Mouse (Mus musculus) kidney, embryonic 16.5 days (tissue): ENCODE measurements around the gene Ezh1. TPM values are rescaled to one million over a fixed set of nuclear protein-coding genes. Genes with fewer than 3 reads are reported as not detected.
A peak's percentile ranks its signal among the peaks of the same experiment; 100 is the strongest.

Source experiments
- ATAC-seq: fragments of 200-750 bp; cut with Nextera tagmentation; 2 replicates; pipeline ENCODE4 v1.8.0; 2017; ENCODE audit warnings: moderate TSS enrichment; ENCODE audit not compliant: low FRiP score, low TSS enrichment
- H3K27ac ChIP-seq: fragments of 300-500 bp; sonication (generic); 2 replicates; pipeline ENCODE4 v1.5.1; 2014; ENCODE audit warnings: low read length
- H3K27me3 ChIP-seq: fragments of 300-500 bp; sonication (generic); 2 replicates; pipeline ENCODE4 v1.6.1; 2014; ENCODE audit warnings: low read length, control low read depth, mixed read lengths; ENCODE audit not compliant: insufficient read depth
- H3K36me3 ChIP-seq: fragments of 300-500 bp; sonication (generic); 2 replicates; pipeline ENCODE4 v1.6.1; 2014; ENCODE audit warnings: low read length, control low read depth, mixed read lengths; ENCODE audit not compliant: insufficient read depth
- H3K4me1 ChIP-seq: fragments of 300-500 bp; sonication (generic); 2 replicates; pipeline ENCODE4 v1.6.1; 2014; ENCODE audit warnings: low read length, control low read depth, mixed read lengths; ENCODE audit not compliant: insufficient read depth
- H3K4me2 ChIP-seq: fragments of 300-500 bp; sonication (generic); replicated peaks from 2 replicates; pipeline ENCODE4 v1.6.1; 2014; ENCODE audit warnings: low read depth, low read length
- H3K4me3 ChIP-seq: fragments of 300-500 bp; sonication (generic); 2 replicates; pipeline ENCODE4 v1.5.1; 2014; ENCODE audit warnings: mild to moderate bottlenecking, low read length
- H3K9ac ChIP-seq: fragments of 300-500 bp; sonication (generic); replicated peaks from 2 replicates; pipeline ENCODE4 v1.6.1; 2014; ENCODE audit warnings: low read length
- H3K9me3 ChIP-seq: fragments of 300-500 bp; sonication (generic); 2 replicates; pipeline ENCODE4 v1.6.1; 2016; ENCODE audit warnings: low read length, control low read depth
- WGBS: fragments of 180-500 bp; shearing (Covaris S2); extraction: QIAGEN DNeasy Blood & Tissue Kit; methylation state at CpG from one replicate; pipeline ENCODE4 v1.1.7; 2014; 5-methylcytosine and 5-hydroxymethylcytosine counted together
- polyA plus RNA-seq: library from polyadenylated mRNA; unstranded; fragments of >200 nt; fragmentation: Nextera tagmentation; extraction: Ambion mirVana; gene quantifications from 2 replicates; pipeline ENCODE4 v1.2.1, GENCODE M21; 2015

The Ezh1 gene
- polyA plus RNA-seq, 1 experiment from 2014 or later, result 25.1 TPM

GRCm38 (mm10) chr11:101172434-101172815 lies 53.8 kb downstream of the Ezh1 start:
- ATAC-seq, result no peak
- Histone ChIP-seq H3K9ac (peak overlapping the region; percentile 75), H3K27me3 (peaks cover 27% of the 10 kb centered on the region), H3K4me3 (peak overlapping the region; percentile 77), H3K36me3 (peaks cover 4% of the 10 kb centered on the region), H3K4me2 (peak overlapping the region; percentile 96), H3K27ac (peak overlapping the region; percentile 94), H3K9me3 (no peaks in the 10 kb centered on the region), H3K4me1 (peaks cover 79% of the 10 kb centered on the region)
- WGBS, result 5% methylated on average over 5 of the region's 5 CpGs

- Histone ChIP-seq H3K27ac (peak overlapping the region; percentile 94), H3K4me2 (peak overlapping the region; percentile 96), H3K4me3 (peak overlapping the region; percentile 77), H3K9ac (peak overlapping the region; percentile 75), H3K27me3 (peaks cover 27% of the 10 kb centered on the region), H3K4me1 (peaks cover 73% of the 10 kb centered on the region), H3K36me3 (peaks cover 10% of the 10 kb centered on the region), H3K9me3 (no peaks in the 10 kb centered on the region)
- under 1% methylated on average over 31 of the region's 31 CpGs for WGBS
- peak; percentile 59 for ATAC-seq
Measured at GRCm38 (mm10) chr11:101171721-101172433, 54.4 kb downstream of the Ezh1 start.

GRCm38 (mm10) chr11:101170811-101171610 lies 55.3 kb downstream of the Ezh1 start, which contains the start of gene Plekhh3:
Gene Plekhh3 (minus strand): TSS chr11:101171351.
- WGBS, result under 1% methylated on average over 43 of the region's 50 CpGs
- peak within 1 kb of the TSS; percentile 77 for H3K4me3 ChIP-seq
- peak within 1 kb of the TSS; percentile 96 for H3K4me2 ChIP-seq

GRCm38 (mm10) chr11:101170354-101170810 lies 55.9 kb downstream of the Ezh1 start, which contains the start of gene Cntnap1:
Gene Cntnap1 (plus strand): TSS chr11:101170523.
- H3K9me3 ChIP-seq, result no peaks in the 10 kb centered on the region
- under 1% methylated on average over 35 of the region's 35 CpGs for WGBS
- H3K4me2 ChIP-seq, result peak within 1 kb of the TSS; percentile 96
- peaks cover 23% of the 10 kb centered on the region for H3K27me3 ChIP-seq
- peaks cover 21% of the 10 kb centered on the region for H3K36me3 ChIP-seq
- H3K9ac ChIP-seq, result peak within 1 kb of the TSS; percentile 76
- peaks cover 72% of the 10 kb centered on the region for H3K4me1 ChIP-seq
- no peak for ATAC-seq
- peak within 1 kb of the TSS; percentile 92 for H3K27ac ChIP-seq
- peak within 1 kb of the TSS; percentile 77 for H3K4me3 ChIP-seq

More at GRCm38 (mm10) chr11:101170811-101171610, 55.3 kb downstream of the Ezh1 start, which contains the start of gene Plekhh3:
- peaks cover 23% of the 10 kb centered on the region for H3K27me3 ChIP-seq
- peak within 1 kb of the TSS; percentile 76 for H3K9ac ChIP-seq
- peak within 1 kb of the TSS; percentile 94 for H3K27ac ChIP-seq
- no peaks in the 10 kb centered on the region for H3K9me3 ChIP-seq
- H3K36me3 ChIP-seq, result peaks cover 18% of the 10 kb centered on the region
- ATAC-seq, result peak; percentile 95
- peaks cover 70% of the 10 kb centered on the region for H3K4me1 ChIP-seq

- H3K4me3 ChIP-seq, result peak overlapping the region; percentile 77
Measured at GRCm38 (mm10) chr11:101169301-101170107, 56.8 kb downstream of the Ezh1 start.

GRCm38 (mm10) chr11:101168301-101168980 lies 57.8 kb downstream of the Ezh1 start:
- peaks cover 15% of the 10 kb centered on the region; the same call in 1 of the 2 replicates for H3K27me3 ChIP-seq
- peak overlapping the region; percentile 76; the same call in 1 of the 2 replicates for H3K9ac ChIP-seq
- peak overlapping the region; percentile 77 for H3K4me3 ChIP-seq
- no peak for ATAC-seq
- H3K36me3 ChIP-seq, result peaks cover 33% of the 10 kb centered on the region
- peak overlapping the region; percentile 96 for H3K4me2 ChIP-seq
- H3K27ac ChIP-seq, result no peak overlapping the region
- 57% methylated on average over 18 of the region's 18 CpGs for WGBS
- no peaks in the 10 kb centered on the region for H3K9me3 ChIP-seq
- H3K4me1 ChIP-seq, result peaks cover 71% of the 10 kb centered on the region

More at GRCm38 (mm10) chr11:101169301-101170107, 56.8 kb downstream of the Ezh1 start:
- Histone ChIP-seq H3K27me3 (peaks cover 18% of the 10 kb centered on the region; the same call in 1 of the 2 replicates), H3K9ac (peak overlapping the region; percentile 76), H3K36me3 (peaks cover 22% of the 10 kb centered on the region), H3K9me3 (no peaks in the 10 kb centered on the region), H3K4me2 (peak overlapping the region; percentile 96), H3K4me1 (peaks cover 71% of the 10 kb centered on the region), H3K27ac (peak overlapping the region; percentile 92; the same call in 1 of the 2 replicates)
- no peak for ATAC-seq
- WGBS, result 13% methylated on average over 16 of the region's 17 CpGs

- 50% methylated on average over 8 of the region's 8 CpGs for WGBS
- Histone ChIP-seq H3K4me3 (peak overlapping the region; percentile 77; the same call in 1 of the 2 replicates), H3K27me3 (peaks cover 17% of the 10 kb centered on the region; the same call in 1 of the 2 replicates), H3K36me3 (peaks cover 36% of the 10 kb centered on the region), H3K4me1 (peaks cover 71% of the 10 kb centered on the region), H3K9me3 (no peaks in the 10 kb centered on the region), H3K4me2 (peak overlapping the region; percentile 96), H3K27ac (no peak overlapping the region), H3K9ac (0 out of 2 replicates have a peak overlapping the region, but pooled peaks have one; percentile 1)
- no peak for ATAC-seq
Measured at GRCm38 (mm10) chr11:101167963-101168300, 58.3 kb downstream of the Ezh1 start.

- Histone ChIP-seq H3K27me3 (peaks cover 17% of the 10 kb centered on the region; the same call in 1 of the 2 replicates), H3K9ac (0 out of 2 replicates have a peak overlapping the region, but pooled peaks have one; percentile 1), H3K4me3 (no peak overlapping the region), H3K27ac (no peak overlapping the region), H3K36me3 (peaks cover 36% of the 10 kb centered on the region), H3K4me2 (0 out of 2 replicates have a peak overlapping the region, but pooled peaks have one; percentile 96), H3K9me3 (no peaks in the 10 kb centered on the region), H3K4me1 (peaks cover 69% of the 10 kb centered on the region)
- WGBS, result 58% methylated on average over 19 of the region's 19 CpGs
- ATAC-seq, result no peak
Measured at GRCm38 (mm10) chr11:101167211-101167962, 58.9 kb downstream of the Ezh1 start.
